Mouse (Mus musculus) intestine, postnatal 0 days (tissue): ENCODE measurements around the gene Kmt5c. TPM values are rescaled to one million over a fixed set of nuclear protein-coding genes. Genes with fewer than 3 reads are reported as not detected.

ENCODE experiments used
- ATAC-seq: fragments of 200-750 bp; cut with Nextera tagmentation; 2 replicates; pipeline ENCODE4 v1.8.0; 2017; ENCODE audit warnings: mild to moderate bottlenecking, moderate TSS enrichment, moderate library complexity
- H3K27ac ChIP-seq: fragments of 300-500 bp; sonication (generic); 2 replicates; pipeline ENCODE4 v1.5.1; 2014; ENCODE audit warnings: mild to moderate bottlenecking, low read depth, low read length, moderate library complexity
- H3K27me3 ChIP-seq: fragments of 300-500 bp; sonication (generic); replicated peaks from 2 replicates; pipeline ENCODE4 v1.6.1; 2014; ENCODE audit warnings: low read length, mixed read lengths; ENCODE audit not compliant: control insufficient read depth, insufficient read depth
- H3K36me3 ChIP-seq: fragments of 300-500 bp; sonication (generic); 2 replicates; pipeline ENCODE4 v1.6.1; 2014; ENCODE audit warnings: mild to moderate bottlenecking, moderate library complexity; ENCODE audit not compliant: control insufficient read depth, insufficient read depth
- H3K4me1 ChIP-seq: fragments of 300-500 bp; sonication (generic); replicated peaks from 2 replicates; pipeline ENCODE4 v1.6.1; 2014; ENCODE audit warnings: antibody characterized with exemption, low read length, mixed read lengths; ENCODE audit not compliant: control insufficient read depth, insufficient read depth
- H3K4me2 ChIP-seq: fragments of 300-500 bp; sonication (generic); replicated peaks from 2 replicates; pipeline ENCODE4 v1.6.1; 2014; ENCODE audit warnings: low read depth, mild to moderate bottlenecking, moderate library complexity
- H3K4me3 ChIP-seq: fragments of 300-500 bp; sonication (generic); 2 replicates; pipeline ENCODE4 v1.5.1; 2014; ENCODE audit warnings: low read depth, low read length
- H3K9ac ChIP-seq: fragments of 300-500 bp; sonication (generic); 2 replicates; pipeline ENCODE4 v1.6.1; 2014; ENCODE audit warnings: mild to moderate bottlenecking, low read depth, low read length
- H3K9me3 ChIP-seq: fragments of 300-500 bp; sonication (generic); 2 replicates; pipeline ENCODE4 v1.6.1; 2016; ENCODE audit warnings: mixed run types; ENCODE audit not compliant: control insufficient read depth
- CTCF ChIP-seq: sonication (generic); IDR thresholded peaks from 2 replicates; pipeline ENCODE4 v1.5.1; 2016; ENCODE audit warnings: low read depth, mild to moderate bottlenecking, control low read depth, antibody characterized with exemption, moderate library complexity
- WGBS: fragments of 180-500 bp; shearing (Covaris S2); extraction: QIAGEN DNeasy Blood & Tissue Kit; methylation state at CpG from one replicate; pipeline ENCODE4 v1.1.7; 2014; 5-methylcytosine and 5-hydroxymethylcytosine counted together
- polyA plus RNA-seq: library from polyadenylated mRNA; unstranded; fragments of >200 nt; fragmentation: Nextera tagmentation; extraction: Ambion mirVana; gene quantifications from 2 replicates; pipeline ENCODE4 v1.2.1, GENCODE M21; 2015

The Kmt5c gene
- 35.8 and 40.2 TPM in 2 replicates for polyA plus RNA-seq

DNA sequence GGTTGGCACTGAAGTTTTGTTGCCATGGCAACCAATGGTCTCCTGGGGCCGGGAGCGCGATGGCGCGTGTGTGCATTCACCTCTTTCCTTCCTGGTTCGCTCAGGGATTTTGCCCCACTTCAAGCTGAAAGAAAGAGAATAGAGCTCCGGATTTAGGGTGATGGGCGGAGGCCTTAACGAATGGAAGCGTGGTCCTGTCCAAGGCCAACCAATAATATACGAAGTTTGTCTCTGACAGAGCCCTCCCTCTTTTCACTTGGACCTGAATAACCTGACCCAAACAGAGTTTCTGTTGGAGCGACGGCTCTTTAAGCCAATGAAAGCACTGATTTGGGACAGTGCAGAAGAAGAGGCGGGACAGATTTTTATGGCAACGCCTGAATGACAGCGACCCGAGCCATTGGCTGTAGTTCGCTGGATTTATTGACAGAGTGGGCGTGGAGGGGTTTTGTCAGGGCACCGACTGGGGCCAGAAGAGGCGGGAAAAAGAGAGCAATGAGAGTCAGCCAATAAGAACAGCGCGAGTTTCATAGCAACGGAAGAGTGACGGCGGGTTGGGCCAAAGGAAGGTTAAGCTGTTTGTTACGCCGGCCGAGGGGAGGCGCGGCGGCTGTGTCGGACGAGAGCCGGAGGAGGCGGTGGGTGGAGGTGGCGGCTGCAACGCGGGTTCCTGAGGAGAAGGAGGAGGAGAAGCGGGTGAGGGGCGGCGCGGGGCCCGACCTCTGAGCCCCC lies at the start of gene Kmt5c:
Gene Kmt5c (plus strand): TSS at position 572 of the 732 bp plus-strand sequence.
- peak within 1 kb of the TSS; percentile 72 for H3K27ac ChIP-seq
- H3K4me2 ChIP-seq, result peak within 1 kb of the TSS; percentile 65
- H3K9me3 ChIP-seq, result no peaks in the 10 kb centered on the region
- H3K4me3 ChIP-seq, result peak within 1 kb of the TSS; percentile 51
- peak within 1 kb of the TSS; percentile 64 for H3K9ac ChIP-seq
- ATAC-seq, result peak; percentile 97
- peak; percentile 60 for TF ChIP-seq CTCF
- under 1% methylated on average over 38 of the region's 44 CpGs for WGBS
- H3K36me3 ChIP-seq, result peaks cover 18% of the 10 kb centered on the region; the same call in 1 of the 2 replicates
- H3K27me3 ChIP-seq, result no peaks in the 10 kb centered on the region
- 0 out of 2 replicates have a peak, but pooled peaks cover 7% of the 10 kb centered on the region for H3K4me1 ChIP-seq

DNA sequence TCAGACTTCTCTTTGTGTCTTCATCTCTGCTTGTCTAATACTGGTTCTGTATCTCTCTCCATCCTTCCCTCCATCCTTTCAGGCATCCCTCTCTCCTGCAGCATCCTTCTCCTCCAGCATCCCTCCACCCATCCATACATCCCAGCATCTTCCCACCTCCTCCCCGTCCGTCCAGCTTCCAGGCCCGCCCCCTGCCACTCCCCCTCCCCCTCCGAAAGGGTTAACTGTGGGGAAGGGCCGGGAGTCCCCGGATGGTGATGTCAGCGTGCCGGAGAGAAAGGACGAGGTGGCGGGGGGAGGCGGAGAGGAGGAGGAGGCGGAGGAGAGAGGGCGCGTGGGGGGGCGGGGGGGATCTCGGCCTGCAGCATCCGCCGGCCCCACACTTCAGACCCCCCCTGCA lies 49.5 kb upstream of the Kmt5c start, which contains the start of gene Brsk1:
Gene Brsk1 (plus strand): TSS at position 218 of the 400 bp plus-strand sequence.
- no peaks in the 10 kb centered on the region for H3K27me3 ChIP-seq
- H3K9me3 ChIP-seq, result no peaks in the 10 kb centered on the region
- H3K4me3 ChIP-seq, result peak within 1 kb of the TSS; percentile 54
- H3K4me1 ChIP-seq, result no peaks in the 10 kb centered on the region
- H3K36me3 ChIP-seq, result no peaks in the 10 kb centered on the region
- peak within 1 kb of the TSS; percentile 62 for H3K27ac ChIP-seq
- no peak for TF ChIP-seq CTCF
- peak within 1 kb of the TSS; percentile 76 for H3K4me2 ChIP-seq
- peak; percentile 33; the same call in 1 of the 2 replicates for ATAC-seq
- H3K9ac ChIP-seq, result peak within 1 kb of the TSS; percentile 81
- 0% methylated on average over 6 of the region's 18 CpGs for WGBS

DNA sequence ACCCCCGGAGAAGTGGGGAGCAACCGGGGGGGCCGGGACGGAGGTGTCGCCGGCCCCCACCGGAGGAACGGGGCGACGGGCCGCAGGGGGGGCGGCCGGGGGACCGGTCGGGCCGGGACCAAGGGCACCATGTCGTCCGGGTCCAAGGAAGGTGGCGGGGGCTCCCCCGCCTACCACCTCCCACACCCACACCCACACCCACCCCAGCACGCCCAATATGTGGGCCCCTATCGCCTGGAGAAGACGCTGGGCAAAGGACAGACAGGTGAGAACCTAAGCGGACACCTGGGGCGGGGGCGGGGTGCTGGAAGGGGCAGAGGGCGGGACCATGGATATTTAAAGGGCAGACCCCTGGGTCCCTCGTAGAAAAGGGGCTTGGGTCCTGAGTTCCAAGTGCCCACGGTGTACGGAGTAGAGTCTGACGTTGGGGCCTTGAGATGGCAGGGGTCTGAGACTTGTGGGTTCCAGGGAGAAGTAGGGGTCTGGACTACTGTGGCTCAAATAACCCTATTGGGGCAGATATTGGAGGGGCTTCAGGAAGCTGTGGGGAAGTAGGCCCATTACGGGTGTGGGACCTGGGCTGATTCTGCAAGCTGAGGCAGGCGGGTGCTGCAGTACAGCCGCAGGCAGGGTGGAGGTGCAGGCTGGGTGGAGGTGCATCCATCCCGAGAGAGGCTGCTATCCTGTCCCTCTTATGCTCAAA lies 48.8 kb upstream of the Kmt5c start:
- peak overlapping the region; percentile 76 for H3K4me2 ChIP-seq
- H3K9me3 ChIP-seq, result no peaks in the 10 kb centered on the region
- H3K27ac ChIP-seq, result peak overlapping the region; percentile 62
- H3K27me3 ChIP-seq, result no peaks in the 10 kb centered on the region
- 0 out of 2 replicates have a peak, but pooled peaks cover 4% of the 10 kb centered on the region for H3K36me3 ChIP-seq
- H3K9ac ChIP-seq, result peak overlapping the region; percentile 81
- WGBS, result 9% methylated on average over 30 of the region's 35 CpGs
- H3K4me3 ChIP-seq, result peak overlapping the region; percentile 54
- TF ChIP-seq CTCF, result no peak
- no peaks in the 10 kb centered on the region for H3K4me1 ChIP-seq
- ATAC-seq, result peak; percentile 20; the same call in 1 of the 2 replicates

DNA sequence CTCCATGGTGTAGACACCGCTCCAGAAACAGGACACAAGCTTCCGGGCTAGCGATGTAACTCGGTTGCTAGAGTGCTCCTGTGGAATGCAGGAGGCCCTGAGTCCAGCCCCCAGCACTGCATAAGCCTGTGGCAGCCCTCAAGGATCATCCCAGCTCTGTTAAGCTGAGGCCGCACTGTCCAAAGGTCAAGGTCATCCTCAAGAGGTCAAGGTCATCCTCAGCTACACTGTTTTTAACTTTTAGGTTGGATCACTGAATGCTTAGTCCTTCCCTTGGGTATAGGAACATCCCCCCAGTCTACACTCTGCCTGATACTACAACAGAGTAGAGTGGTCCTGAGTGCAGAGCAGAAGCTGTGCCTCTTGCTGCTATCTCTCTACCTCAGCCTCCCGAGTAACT lies 46.9 kb upstream of the Kmt5c start:
- WGBS, result 85% methylated on average over 6 of the region's 6 CpGs

DNA sequence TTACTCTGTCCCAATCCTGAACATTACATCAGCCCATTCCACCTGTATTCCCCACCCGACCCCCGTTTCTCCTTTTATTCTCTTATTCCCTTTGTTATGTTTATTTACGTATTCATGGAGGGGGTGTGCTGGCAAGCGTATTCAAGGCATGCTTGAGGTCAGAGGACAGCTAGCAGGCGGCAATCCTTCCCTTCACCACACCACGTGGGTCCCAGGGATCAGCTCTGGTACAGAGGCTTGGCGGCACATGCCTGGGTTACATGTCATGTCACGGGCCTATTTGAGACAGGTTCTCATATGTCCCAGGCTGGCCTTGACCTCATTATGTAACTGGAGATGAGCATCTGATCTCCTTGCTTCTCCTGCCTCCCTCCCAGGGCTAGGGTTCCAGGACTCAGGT lies 37.6 kb upstream of the Kmt5c start:
- WGBS, result 66% methylated on average over 8 of the region's 8 CpGs
- no peaks in the 10 kb centered on the region for H3K27me3 ChIP-seq
- ATAC-seq, result no peak
- TF ChIP-seq CTCF, result no peak
- peaks cover 13% of the 10 kb centered on the region; the same call in 1 of the 2 replicates for H3K36me3 ChIP-seq
- no peaks in the 10 kb centered on the region for H3K4me1 ChIP-seq
- no peak overlapping the region for H3K9ac ChIP-seq
- no peak overlapping the region for H3K4me2 ChIP-seq
- H3K27ac ChIP-seq, result no peak overlapping the region
- no peaks in the 10 kb centered on the region for H3K9me3 ChIP-seq
- no peak overlapping the region for H3K4me3 ChIP-seq

More for the DNA sequence above, 46.9 kb upstream of the Kmt5c start:
- Histone ChIP-seq H3K27me3 (no peaks in the 10 kb centered on the region), H3K9me3 (no peaks in the 10 kb centered on the region), H3K4me1 (no peaks in the 10 kb centered on the region), H3K4me3 (no peak overlapping the region), H3K27ac (no peak overlapping the region), H3K36me3 (0 out of 2 replicates have a peak, but pooled peaks cover 4% of the 10 kb centered on the region), H3K4me2 (no peak overlapping the region), H3K9ac (no peak overlapping the region)
- no peak for ATAC-seq
- no peak for TF ChIP-seq CTCF

DNA sequence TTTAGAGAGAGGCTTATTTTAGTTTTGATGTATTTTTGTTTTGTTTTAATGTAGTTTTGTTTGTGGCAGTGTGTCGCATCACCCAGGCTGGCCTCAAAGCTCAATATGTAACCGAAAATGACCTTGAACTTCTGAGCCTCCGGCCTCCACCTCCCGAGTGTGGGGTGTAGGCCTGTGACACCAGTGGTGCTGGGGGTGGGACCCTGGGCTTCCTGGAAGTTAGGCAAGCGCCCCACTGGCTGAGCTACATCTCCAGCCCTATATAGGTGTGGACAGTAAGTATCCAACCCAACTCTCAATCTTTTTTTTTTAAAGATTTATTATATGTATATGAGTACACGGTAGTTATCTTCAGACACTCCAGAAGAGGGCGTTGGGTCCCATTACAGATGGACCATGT lies 36.7 kb upstream of the Kmt5c start:
- Histone ChIP-seq H3K4me1 (no peaks in the 10 kb centered on the region), H3K27ac (no peak overlapping the region), H3K4me2 (no peak overlapping the region), H3K4me3 (no peak overlapping the region), H3K36me3 (peaks cover 20% of the 10 kb centered on the region), H3K9me3 (no peaks in the 10 kb centered on the region), H3K9ac (no peak overlapping the region), H3K27me3 (no peaks in the 10 kb centered on the region)
- 0 out of 2 replicates have a peak, but pooled peaks have one; percentile 15 for TF ChIP-seq CTCF
- ATAC-seq, result no peak
- 89% methylated on average over 7 of the region's 7 CpGs for WGBS
